Mouse (Mus musculus): ENCODE measurements around the gene Irgm2. TPM values are rescaled to one million over a fixed set of nuclear protein-coding genes. Genes with fewer than 3 reads are reported as not detected.

The Irgm2 gene
- total and polyA plus RNA-seq, 2 experiments from 2014 or later = 0.70 to 2.3 TPM

GRCm38 (mm10) chr11:58235152-58235551 lies 35.7 kb downstream of the Irgm2 start:
- Histone ChIP-seq H3K27me3 (ENCODE audit: insufficient read depth, low read length) (no peaks in the 10 kb centered on the region), H3K9me3 (ENCODE audit: low read length) (no peaks in the 10 kb centered on the region), H3K4me1 (ENCODE audit: insufficient read depth) (no peaks in the 10 kb centered on the region), H3K4me3 (ENCODE audit: low read depth, low read length) (no peak overlapping the region), H3K9ac (no peak overlapping the region), H3K4me2 (ENCODE audit: low read depth) (no peak overlapping the region), H3K27ac (ENCODE audit: low read depth, low read length) (no peak overlapping the region), H3K36me3 (ENCODE audit: insufficient read depth) (no peaks in the 10 kb centered on the region)
- peak; percentile 36 for TF ChIP-seq CTCF (IDR thresholded peaks at IDR 0.05; ENCODE audit: low read depth)
- ATAC-seq = no peak
- no peak for DNase-seq
- whole genome bisulfite sequencing = 15% methylated on average over 6 of the region's 6 CpGs

DNA sequence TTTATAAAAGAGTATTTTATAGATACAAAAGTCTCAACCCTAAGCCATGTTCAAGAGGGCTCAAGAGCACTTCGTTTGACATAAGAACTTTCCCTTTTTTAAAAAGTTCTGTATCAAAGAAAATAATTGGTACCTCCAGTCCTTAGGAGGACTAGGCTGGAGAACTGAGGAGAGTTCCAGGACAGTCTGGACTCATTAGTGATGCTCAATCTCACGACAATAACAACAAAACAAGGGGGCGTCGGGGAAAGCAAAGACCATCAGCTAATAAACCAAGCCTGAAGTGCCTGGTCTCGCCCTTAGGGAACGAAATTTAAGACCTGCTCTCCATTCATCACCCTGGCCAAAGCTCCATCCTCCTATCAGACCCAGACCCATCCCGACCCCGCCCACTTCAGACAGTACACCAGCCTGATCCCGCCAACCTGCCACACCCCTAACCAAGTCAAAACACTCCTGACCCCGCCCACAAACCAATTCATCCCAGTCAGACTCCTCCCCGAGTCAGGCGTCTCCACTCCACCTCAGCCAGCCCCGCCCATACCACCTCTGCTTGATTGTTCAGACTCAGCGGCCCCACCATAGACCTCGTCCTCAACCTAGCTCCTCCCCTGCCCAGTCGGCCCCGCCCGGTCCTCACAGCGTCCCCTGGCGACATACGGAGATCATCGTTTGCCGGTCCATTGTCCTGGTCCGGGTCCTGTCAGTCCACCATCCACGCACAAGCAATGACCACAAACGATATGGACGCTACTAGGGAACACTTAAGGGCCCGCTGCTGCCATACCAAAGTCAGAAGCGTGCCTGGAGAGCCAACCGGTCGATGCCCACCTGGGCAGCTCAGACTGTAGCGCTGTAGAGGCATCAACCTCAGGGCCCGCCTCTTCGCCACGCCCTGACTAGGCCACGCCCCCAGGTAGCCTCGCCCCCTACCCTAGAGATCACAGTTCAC lies 39.7 kb downstream of the Irgm2 start:
- no peaks in the 10 kb centered on the region for H3K27me3 ChIP-seq (ENCODE audit: insufficient read depth, low read length)
- no peaks in the 10 kb centered on the region for H3K36me3 ChIP-seq (ENCODE audit: insufficient read depth)
- ATAC-seq (peak; percentile 88), DNase-seq (peak; percentile 56)
- H3K27ac ChIP-seq (ENCODE audit: low read depth, low read length) = no peak overlapping the region
- H3K9me3 ChIP-seq (ENCODE audit: low read length) = no peaks in the 10 kb centered on the region
- no peaks in the 10 kb centered on the region for H3K4me1 ChIP-seq (ENCODE audit: insufficient read depth)
- peak overlapping the region; percentile 40 for H3K4me3 ChIP-seq (ENCODE audit: low read depth, low read length)
- peak overlapping the region; percentile 55 for H3K9ac ChIP-seq
- TF ChIP-seq CTCF (IDR thresholded peaks at IDR 0.05; ENCODE audit: low read depth) = peak; percentile 58
- H3K4me2 ChIP-seq (ENCODE audit: low read depth) = peak overlapping the region; percentile 48
- 1% methylated on average over 35 of the region's 37 CpGs for WGBS

DNA sequence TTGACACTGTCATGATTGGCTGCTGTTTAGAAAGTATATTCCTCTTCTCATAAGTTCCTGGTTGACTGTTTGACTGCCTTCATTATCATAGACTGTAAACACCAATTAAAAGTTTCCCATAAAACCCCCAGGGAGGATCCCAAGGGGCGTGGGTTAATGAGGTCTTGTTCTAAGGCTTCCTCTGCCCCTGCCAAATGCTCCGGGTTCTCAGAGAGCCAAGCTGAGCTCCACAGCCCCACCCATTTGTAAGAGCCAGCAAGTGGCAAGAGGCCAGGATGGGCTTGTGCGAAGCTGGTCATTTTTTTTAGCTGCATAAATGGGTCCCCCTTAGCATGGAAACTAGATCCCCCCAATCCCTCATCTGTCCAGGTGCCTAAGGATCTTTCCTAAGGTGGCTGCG lies 47.9 kb downstream of the Irgm2 start:
- TF ChIP-seq CTCF (IDR thresholded peaks at IDR 0.05; ENCODE audit: low read depth) = no peak
- Histone ChIP-seq H3K4me2 (ENCODE audit: low read depth) (no peak overlapping the region), H3K27me3 (ENCODE audit: insufficient read depth, low read length) (no peaks in the 10 kb centered on the region), H3K9me3 (ENCODE audit: low read length) (no peaks in the 10 kb centered on the region), H3K9ac (no peak overlapping the region), H3K36me3 (ENCODE audit: insufficient read depth) (no peaks in the 10 kb centered on the region), H3K27ac (ENCODE audit: low read depth, low read length) (no peak overlapping the region), H3K4me1 (ENCODE audit: insufficient read depth) (no peaks in the 10 kb centered on the region), H3K4me3 (ENCODE audit: low read depth, low read length) (no peak overlapping the region)
- WGBS = 37% methylated on average over 4 of the region's 4 CpGs
- ATAC-seq (no peak), DNase-seq (no peak)

DNA sequence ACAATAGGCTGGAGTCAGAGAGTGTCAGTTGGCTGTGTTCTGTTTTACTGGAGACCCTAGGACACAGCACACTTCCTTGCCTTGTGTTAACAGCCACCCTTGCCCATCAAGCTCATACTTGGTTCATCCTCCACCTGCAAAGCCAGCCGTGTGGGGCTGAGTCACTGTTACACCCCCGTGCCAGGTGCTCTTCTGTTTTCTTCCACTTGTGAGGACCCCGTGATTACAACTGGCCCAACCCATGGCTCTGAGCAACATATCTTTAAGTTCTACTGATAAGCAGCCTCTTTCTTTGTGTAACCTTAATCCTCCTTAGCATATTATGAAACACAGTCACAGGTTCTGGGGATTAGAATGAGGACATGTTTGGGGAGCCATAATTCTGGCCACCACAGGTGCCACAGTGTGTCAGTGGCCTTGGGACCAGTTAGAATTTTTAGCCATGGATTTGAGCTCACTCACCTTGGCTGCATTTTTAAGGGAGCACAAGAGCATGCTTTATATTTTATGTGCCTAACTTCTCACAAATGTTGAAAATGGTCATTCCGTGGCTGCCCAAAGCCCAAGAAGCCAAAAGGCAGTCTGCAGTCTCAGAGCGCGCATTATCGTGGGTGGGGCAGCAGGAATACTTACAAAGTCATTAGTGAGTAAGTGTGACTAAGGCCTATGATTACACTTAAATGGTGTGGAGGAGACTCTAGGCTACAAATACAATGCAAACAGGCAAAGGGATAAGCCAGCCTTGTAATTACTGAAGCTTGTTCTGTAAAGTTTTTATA lies 50.0 kb downstream of the Irgm2 start:
- no peak for TF ChIP-seq CTCF (IDR thresholded peaks at IDR 0.05; ENCODE audit: low read depth)
- H3K4me2 ChIP-seq (ENCODE audit: low read depth) = no peak overlapping the region
- H3K27ac ChIP-seq (ENCODE audit: low read depth, low read length) = no peak overlapping the region
- DNase-seq (no peak), ATAC-seq (no peak)
- no peak overlapping the region for H3K9ac ChIP-seq
- H3K9me3 ChIP-seq (ENCODE audit: low read length) = no peaks in the 10 kb centered on the region
- H3K4me1 ChIP-seq (ENCODE audit: insufficient read depth) = no peaks in the 10 kb centered on the region
- no peak overlapping the region for H3K4me3 ChIP-seq (ENCODE audit: low read depth, low read length)
- WGBS = 87% methylated on average over 7 of the region's 7 CpGs
- no peaks in the 10 kb centered on the region for H3K27me3 ChIP-seq (ENCODE audit: insufficient read depth, low read length)
- no peaks in the 10 kb centered on the region for H3K36me3 ChIP-seq (ENCODE audit: insufficient read depth)

GRCm38 (mm10) chr11:58250550-58250949 lies 51.1 kb downstream of the Irgm2 start:
- H3K9me3 ChIP-seq (ENCODE audit: low read length) = no peaks in the 10 kb centered on the region
- WGBS = 74% methylated on average over 5 of the region's 5 CpGs
- no peaks in the 10 kb centered on the region for H3K4me1 ChIP-seq (ENCODE audit: insufficient read depth)
- DNase-seq (no peak), ATAC-seq (no peak)
- TF ChIP-seq CTCF (IDR thresholded peaks at IDR 0.05; ENCODE audit: low read depth) = no peak
- H3K36me3 ChIP-seq (ENCODE audit: insufficient read depth) = no peaks in the 10 kb centered on the region
- H3K27me3 ChIP-seq (ENCODE audit: insufficient read depth, low read length) = no peaks in the 10 kb centered on the region
- H3K4me3 ChIP-seq (ENCODE audit: low read depth, low read length) = no peak overlapping the region
- H3K4me2 ChIP-seq (ENCODE audit: low read depth) = no peak overlapping the region
- no peak overlapping the region for H3K9ac ChIP-seq
- no peak overlapping the region for H3K27ac ChIP-seq (ENCODE audit: low read depth, low read length)

DNA sequence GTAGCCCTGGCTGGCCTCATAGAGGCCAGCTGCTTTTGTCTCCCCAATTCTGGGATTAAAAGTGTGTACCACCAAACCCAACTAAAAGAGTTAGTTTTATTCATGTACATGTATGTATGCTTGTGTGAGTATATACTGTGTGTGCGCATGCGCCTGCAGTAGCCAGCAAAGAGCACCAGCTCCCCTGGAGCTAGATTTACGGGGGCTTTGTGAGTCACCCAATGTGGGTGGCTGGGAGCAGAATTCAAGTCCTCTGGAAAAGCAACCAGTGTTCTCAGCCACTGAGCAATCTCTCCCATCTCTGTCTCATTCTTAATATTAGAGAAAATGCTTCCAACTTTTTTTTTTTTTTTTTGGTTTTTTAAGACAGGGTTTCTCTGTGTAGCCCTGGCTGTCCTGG lies 55.0 kb downstream of the Irgm2 start:
- Histone ChIP-seq H3K27me3 (ENCODE audit: insufficient read depth, low read length) (no peaks in the 10 kb centered on the region), H3K4me3 (ENCODE audit: low read depth, low read length) (no peak overlapping the region), H3K4me1 (ENCODE audit: insufficient read depth) (no peaks in the 10 kb centered on the region), H3K36me3 (ENCODE audit: insufficient read depth) (no peaks in the 10 kb centered on the region), H3K4me2 (ENCODE audit: low read depth) (no peak overlapping the region), H3K27ac (ENCODE audit: low read depth, low read length) (no peak overlapping the region), H3K9me3 (ENCODE audit: low read length) (no peaks in the 10 kb centered on the region), H3K9ac (no peak overlapping the region)
- DNase-seq = no peak
- no peak for ATAC-seq
- WGBS = 89% methylated on average over 3 of the region's 3 CpGs
- no peak for TF ChIP-seq CTCF (IDR thresholded peaks at IDR 0.05; ENCODE audit: low read depth)

GRCm38 (mm10) chr11:58257816-58258215 lies 58.4 kb downstream of the Irgm2 start:
- Histone ChIP-seq H3K27ac (ENCODE audit: low read depth, low read length) (no peak overlapping the region), H3K4me3 (ENCODE audit: low read depth, low read length) (no peak overlapping the region), H3K9me3 (ENCODE audit: low read length) (no peaks in the 10 kb centered on the region), H3K27me3 (ENCODE audit: insufficient read depth, low read length) (no peaks in the 10 kb centered on the region), H3K9ac (no peak overlapping the region), H3K4me2 (ENCODE audit: low read depth) (no peak overlapping the region), H3K4me1 (ENCODE audit: insufficient read depth) (no peaks in the 10 kb centered on the region), H3K36me3 (ENCODE audit: insufficient read depth) (no peaks in the 10 kb centered on the region)
- no peak for ATAC-seq
- DNase-seq = no peak
- WGBS = 74% methylated on average over 5 of the region's 5 CpGs
- no peak for TF ChIP-seq CTCF (IDR thresholded peaks at IDR 0.05; ENCODE audit: low read depth)
